In genomic region chr11:105792501-105792900, GRCm38 (mm10) we compare ENCODE assay signal across 26 mouse cellular contexts.
DNase-seq lines count a peak whose midpoint lies in the region; ATAC-seq and TF ChIP-seq lines count a peak whose summit lies in the region.
"Had no signal": no experiment of that assay in that cellular context is flagged by ENCODE, and none has a peak within 500 bp of the region (broad histone marks: within the 10 kb centered on the region; RNA-seq: fewer than 3 reads in every experiment).

No protein-coding gene starts in this region.

- H3K4me2 ChIP-seq in liver, embryonic 11.5 days = no peak overlapping the region
- H3K4me2 ChIP-seq: embryonic facial prominence, embryonic 13.5 days; embryonic facial prominence, embryonic 15.5 days; forebrain, embryonic 13.5 days; forebrain, embryonic 15.5 days had no signal

- no peak for ATAC-seq in liver, embryonic 11.5 days (replicated peaks; ENCODE audit: low FRiP score)
- ATAC-seq: CD4-positive, CD25-positive, alpha-beta regulatory T cell, adult 4 months; forebrain, embryonic 13.5 days; forebrain, embryonic 15.5 days; forebrain, postnatal 0 days had no signal

- no peaks in the 10 kb centered on the region for H3K4me1 ChIP-seq in liver, embryonic 11.5 days (replicated peaks; ENCODE audit: control insufficient read depth, insufficient read depth, low read length)
- H3K4me1 ChIP-seq: embryonic facial prominence, embryonic 13.5 days; embryonic facial prominence, embryonic 15.5 days; forebrain, embryonic 10.5 days; forebrain, embryonic 13.5 days; forebrain, embryonic 15.5 days had no signal

- H3K27me3 ChIP-seq in liver, embryonic 11.5 days (replicated peaks; ENCODE audit: control insufficient read depth, insufficient read depth, low read length) = no peaks in the 10 kb centered on the region
- H3K27me3 ChIP-seq: CH12.LX; embryonic facial prominence, embryonic 13.5 days; embryonic facial prominence, embryonic 15.5 days; forebrain, embryonic 13.5 days; forebrain, embryonic 15.5 days had no signal

- H3K36me3 ChIP-seq in liver, embryonic 11.5 days (ENCODE audit: control insufficient read depth, insufficient read depth, low read length) = no peaks in the 10 kb centered on the region
- H3K36me3 ChIP-seq: embryonic facial prominence, embryonic 15.5 days; forebrain, embryonic 10.5 days; G1E had no signal

- H3K9me3 ChIP-seq in liver, embryonic 11.5 days (ENCODE audit: control insufficient read depth, low read length) = no peaks in the 10 kb centered on the region
- H3K9me3 ChIP-seq: embryonic facial prominence, embryonic 15.5 days; forebrain, embryonic 10.5 days; forebrain, embryonic 15.5 days; G1E had no signal

- intact Hi-C loops in left cerebral cortex, adult 2 months (cut with DNase I) = no loop called here
- intact Hi-C loops in heart, postnatal 10 days (cut with DNase I) = no loop called here

- H3K27ac ChIP-seq in left cerebral cortex, adult 2 months = 0 out of 2 replicates have a peak overlapping the region, but pooled peaks have one; percentile 5
- no peak overlapping the region for H3K27ac ChIP-seq in liver, embryonic 11.5 days (ENCODE audit: low read depth, low read length)
- H3K27ac ChIP-seq: embryonic facial prominence, embryonic 13.5 days; embryonic facial prominence, embryonic 15.5 days; forebrain, embryonic 10.5 days; forebrain, embryonic 13.5 days; forebrain, embryonic 15.5 days had no signal

- DNase-seq in left cerebral cortex, adult 2 months (ENCODE audit: extremely low spot score in 1 of 2, low spot score in 2 of 2) = no peak
- no peak for DNase-seq in left cerebral cortex, adult 18-20 months (ENCODE audit: low spot score in 2 of 2)
- peak; percentile 92 for DNase-seq in Muller cell, postnatal 12 days (ENCODE audit: inconsistent ontology term)
- DNase-seq in heart, postnatal 10 days = no peak
- DNase-seq in liver, embryonic 11.5 days (ENCODE audit: low spot score) = no peak
- DNase-seq: adrenal gland, adult 2 months; adrenal gland, postnatal 10 days; adrenal gland, postnatal 25 days; B cell, adult 2 months; cerebellum, adult 11 months; cerebellum, adult 18-20 months; cerebellum, adult 8-10 months; cerebellum, adult 9-11 months; cerebellum, postnatal 14 days; cerebellum, postnatal 36 days; embryo, embryonic 11 days; forebrain, postnatal 0 days had no signal

- no peak overlapping the region for H3K4me3 ChIP-seq in left cerebral cortex, adult 2 months
- H3K4me3 ChIP-seq in liver, embryonic 11.5 days (ENCODE audit: low read depth, low read length) = no peak overlapping the region
- H3K4me3 ChIP-seq: embryonic facial prominence, embryonic 13.5 days; embryonic facial prominence, embryonic 15.5 days; erythroblast, embryonic 14.5 days; forebrain, embryonic 10.5 days; forebrain, embryonic 13.5 days; forebrain, embryonic 15.5 days had no signal

- TF ChIP-seq CTCF in left cerebral cortex, adult 2 months (IDR thresholded peaks at IDR 0.05) = no peak

- no peak overlapping the region for H3K9ac ChIP-seq in liver, embryonic 11.5 days (ENCODE audit: low read depth, low read length)
- H3K9ac ChIP-seq: embryonic facial prominence, embryonic 13.5 days; embryonic facial prominence, embryonic 15.5 days; forebrain, embryonic 13.5 days; forebrain, embryonic 15.5 days; forebrain, postnatal 0 days had no signal
